Mouse (Mus musculus) spleen, postnatal 10 days (tissue): ENCODE data around the gene Olfr802.

Source experiments
- DNase-seq, 2 experiments: peaks; one replicate each; pipeline ENCODE4 v3.0.0; 2021 to 2022; ENCODE audit warnings: low spot score in 2 of 2

The Olfr802 gene

GRCm38 (mm10) chr10:129688069-129688468 is at the start of gene Olfr802:
Gene Olfr802, minus strand, starts transcription at chr10:129688169.
- no peak for DNase-seq

- no peak for DNase-seq
These were observed 41.3 kb upstream of the Olfr802 start, which contains the start of gene Olfr805 for GRCm38 (mm10) chr10:129729275-129729674. Gene Olfr805, minus strand, starts transcription at chr10:129729375.

- DNase-seq: no peak
These were observed 14.9 kb upstream of the Olfr802 start, which contains the start of gene Olfr804 for GRCm38 (mm10) chr10:129702910-129703309. Gene Olfr804, plus strand, starts transcription at chr10:129703210.

GRCm38 (mm10) chr10:129694186-129694585 is 6.2 kb upstream of the Olfr802 start, which contains the start of gene Olfr803:
Gene Olfr803, minus strand, starts transcription at chr10:129694286.
- no peak for DNase-seq

GRCm38 (mm10) chr10:129673765-129674164 is 14.2 kb downstream of the Olfr802 start, which contains the start of gene Olfr801:
Gene Olfr801, minus strand, starts transcription at chr10:129673865.
- no peak for DNase-seq

GRCm38 (mm10) chr10:129657394-129657793 is 30.6 kb downstream of the Olfr802 start, which contains the start of gene Olfr800:
Gene Olfr800, plus strand, starts transcription at chr10:129657694.
- no peak for DNase-seq

- DNase-seq: no peak
These were observed 36.2 kb downstream of the Olfr802 start for GRCm38 (mm10) chr10:129651763-129652162.

- no peak for DNase-seq
These were observed 50.8 kb downstream of the Olfr802 start, which contains the start of gene Olfr799 for GRCm38 (mm10) chr10:129637184-129637583. Gene Olfr799, plus strand, starts transcription at chr10:129637484.

- no peak for DNase-seq
These were observed 60.1 kb downstream of the Olfr802 start, which contains the start of gene Olfr798 for GRCm38 (mm10) chr10:129627834-129628233. Gene Olfr798, minus strand, starts transcription at chr10:129627934.
